Mouse (Mus musculus): ENCODE results near the gene Crx.
A peak's percentile ranks its signal among the peaks of the same experiment; 100 is the strongest.
"Not testable (repeated sequence)": the region's sequence is repeated elsewhere in the genome, so short reads cannot be mapped to it uniquely, and the experiment has no call there.

Crx gene

DNA sequence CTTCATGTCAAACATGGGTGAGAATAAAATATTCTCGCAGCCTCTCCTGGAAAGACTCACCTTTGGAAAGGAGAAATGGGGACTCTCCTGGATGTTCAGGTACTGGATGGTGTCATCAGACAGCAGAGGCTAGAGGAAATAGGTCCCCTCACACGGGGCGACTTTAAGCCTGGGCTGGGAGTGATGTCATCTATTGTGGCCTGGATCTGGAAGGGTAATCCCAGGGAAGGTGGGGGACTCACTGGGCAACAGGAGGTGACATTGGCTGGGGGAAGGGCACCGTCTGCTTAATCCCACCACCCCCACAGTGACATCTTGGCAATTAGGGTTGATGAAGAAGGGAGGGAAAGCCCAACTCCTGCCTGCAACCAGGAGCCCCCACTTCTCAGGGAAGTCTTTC lies at the start of gene Crx:
Gene Crx, minus strand, starts transcription at position 213 of the 400 bp plus-strand sequence.
- no peak for DNase-seq (ENCODE audit: low spot score)

DNA sequence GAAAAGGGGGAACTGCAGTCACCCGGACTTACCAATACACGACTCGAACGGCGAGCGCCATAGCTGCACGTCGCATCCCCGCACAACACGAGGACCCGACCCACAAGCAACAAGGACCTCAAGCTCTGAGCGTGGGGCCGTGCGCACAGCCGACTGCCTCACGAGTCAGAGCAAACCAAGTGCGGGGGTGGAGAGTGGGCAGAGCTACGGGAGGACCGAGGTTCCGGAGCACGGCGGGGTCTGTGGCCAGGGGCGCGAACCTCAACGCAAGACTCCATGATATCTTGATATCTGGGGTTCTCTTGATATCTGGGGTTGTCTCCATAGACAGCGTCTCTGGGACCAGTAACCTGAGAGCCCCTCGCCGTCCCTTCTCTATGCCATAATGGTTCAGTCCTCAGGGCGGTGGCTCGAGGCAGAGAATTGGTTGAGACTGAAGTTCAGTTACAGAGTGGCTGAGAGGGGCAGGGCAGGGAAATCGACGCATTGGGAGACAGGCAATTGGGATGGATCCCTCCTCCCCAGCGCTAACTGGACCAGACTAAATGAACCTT lies 42.5 kb upstream of the Crx start, which contains the start of gene Selenow:
Gene Selenow, minus strand, starts transcription at position 183 of the 554 bp plus-strand sequence.
- DNase-seq (ENCODE audit: low spot score) = peak; percentile 89

DNA sequence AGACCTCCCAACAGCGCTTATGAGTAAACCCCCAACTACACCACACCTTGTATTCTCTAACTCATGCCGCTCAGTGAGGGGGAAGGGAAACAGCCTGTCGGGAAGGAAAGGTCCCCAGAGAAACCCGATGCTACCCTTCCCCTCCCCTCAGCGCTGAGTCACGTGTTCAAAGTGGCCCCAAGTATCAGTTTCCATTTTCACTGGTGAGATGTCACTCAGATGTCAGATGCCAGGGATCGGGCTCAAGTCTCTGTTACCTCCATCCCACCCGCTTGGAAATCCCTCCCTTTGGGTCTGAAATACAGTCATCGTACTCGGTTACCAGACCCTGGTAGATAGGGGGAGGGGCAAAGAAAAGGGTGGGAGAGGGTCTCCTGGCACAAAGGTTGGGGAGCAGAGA lies 42.0 kb upstream of the Crx start:
- no peak for DNase-seq (ENCODE audit: low spot score)

DNA sequence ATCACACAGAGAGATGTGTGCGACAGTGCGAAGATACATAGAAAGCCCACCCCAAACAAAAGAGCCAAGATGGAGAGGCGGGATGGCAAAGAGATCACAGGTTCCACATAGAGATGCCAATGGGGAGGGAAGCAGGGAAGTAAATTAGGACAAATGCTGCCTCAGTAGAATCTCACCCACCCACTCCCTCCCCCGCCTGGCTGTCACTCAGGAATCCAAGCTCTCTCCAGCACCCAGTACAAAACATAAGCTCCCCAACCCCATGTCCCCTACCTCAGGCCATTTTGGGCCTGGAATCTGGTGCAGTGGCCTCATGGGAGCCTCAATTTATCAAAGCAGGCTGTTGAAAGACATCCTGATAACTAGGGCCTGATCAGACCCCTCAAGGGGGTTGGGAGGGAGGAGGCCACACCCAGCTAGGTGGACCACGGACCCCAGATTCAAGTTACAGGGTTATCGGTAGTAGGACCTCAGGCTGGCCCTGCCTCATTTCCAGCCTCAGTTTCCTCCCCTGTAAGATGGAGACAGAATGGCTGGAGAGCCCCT lies 41.0 kb upstream of the Crx start:
- DNase-seq (ENCODE audit: low spot score) = no peak

DNA sequence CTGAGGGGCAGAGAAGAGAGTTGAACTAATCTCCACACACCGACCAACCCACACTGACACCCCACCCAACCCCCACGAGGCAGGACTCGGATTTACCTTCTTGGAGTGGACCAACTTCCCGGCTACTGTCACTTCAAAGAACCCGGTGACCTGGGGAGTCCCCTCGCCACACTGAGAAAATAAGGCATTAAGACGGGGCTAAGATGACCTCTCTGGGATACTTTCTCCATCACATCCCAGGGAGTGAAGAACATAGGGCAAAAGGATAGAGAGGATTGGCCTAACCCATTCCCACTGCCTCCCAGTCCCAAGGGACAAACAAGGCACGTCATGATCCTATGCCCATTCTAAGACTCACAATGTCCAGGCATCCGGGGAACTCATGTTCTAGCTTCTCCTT lies 40.2 kb upstream of the Crx start:
- DNase-seq (ENCODE audit: low spot score) = no peak

DNA sequence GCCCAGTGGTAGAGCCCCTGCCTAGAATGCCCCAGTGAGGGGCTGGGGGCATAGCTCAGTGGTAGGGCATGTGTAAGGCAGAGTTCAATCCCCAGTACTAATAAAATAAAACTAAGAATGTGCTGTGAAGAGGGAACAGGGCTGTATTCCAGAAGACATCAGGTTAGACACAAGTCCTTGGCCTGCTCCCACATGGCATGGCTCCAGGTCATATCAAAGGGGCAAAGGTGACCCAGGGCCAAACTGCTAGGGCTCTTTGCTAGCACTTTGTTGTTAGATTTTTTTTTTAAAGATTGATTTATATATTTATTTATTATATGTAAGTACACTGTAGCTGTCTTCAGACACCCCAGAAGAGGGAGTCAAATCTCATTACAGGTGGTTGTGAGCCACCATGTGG lies 38.6 kb upstream of the Crx start:
- DNase-seq (ENCODE audit: low spot score) = no peak

DNA sequence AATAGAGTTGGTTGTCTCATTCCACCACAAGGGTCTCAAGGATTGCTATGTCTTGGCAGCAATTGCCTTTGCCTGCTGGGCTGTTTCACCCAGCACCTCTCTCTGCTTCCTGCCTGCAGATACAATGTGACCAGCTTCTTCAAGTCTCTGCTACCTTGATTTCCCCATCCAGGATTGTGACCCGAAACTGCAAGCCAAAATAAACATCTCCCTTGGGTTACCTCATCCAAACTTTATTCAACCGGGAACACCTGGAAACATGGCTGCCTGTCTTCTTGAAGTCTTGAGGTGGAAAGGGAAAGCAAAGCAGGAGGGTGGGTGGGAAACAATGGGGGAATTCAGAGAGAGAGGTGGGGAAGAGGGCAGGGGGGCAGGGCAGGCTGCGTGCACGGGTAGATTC lies 37.2 kb upstream of the Crx start:
- no peak for DNase-seq (ENCODE audit: low spot score)

DNA sequence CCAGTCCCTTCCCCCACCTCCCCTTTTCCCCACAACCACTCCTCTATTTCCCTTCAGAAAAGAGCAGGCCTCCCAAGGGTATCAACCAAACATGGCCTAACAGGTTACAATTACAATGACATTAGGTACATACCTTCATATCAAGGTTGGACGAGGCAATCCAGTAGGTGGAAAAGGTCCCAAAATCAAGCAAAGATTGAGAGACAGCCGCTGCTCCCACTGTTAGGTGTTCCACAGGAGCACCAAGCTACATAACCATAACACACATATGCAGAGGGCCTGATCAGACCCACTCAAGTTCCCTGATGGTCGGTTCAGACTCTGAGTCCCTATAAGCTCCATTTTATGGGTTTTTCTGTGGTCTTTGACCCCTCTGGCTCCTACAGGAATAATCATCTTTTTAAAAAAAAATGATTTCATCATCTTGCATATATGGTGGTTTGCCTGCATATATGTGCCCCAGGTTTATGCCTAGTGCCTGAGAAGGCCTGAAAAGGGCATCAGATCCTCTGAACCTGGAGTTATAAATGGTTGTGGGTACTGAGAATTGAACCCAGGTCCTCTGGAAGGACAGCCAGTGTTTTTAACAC lies 36.5 kb upstream of the Crx start:
- no peak for DNase-seq (ENCODE audit: low spot score)

DNA sequence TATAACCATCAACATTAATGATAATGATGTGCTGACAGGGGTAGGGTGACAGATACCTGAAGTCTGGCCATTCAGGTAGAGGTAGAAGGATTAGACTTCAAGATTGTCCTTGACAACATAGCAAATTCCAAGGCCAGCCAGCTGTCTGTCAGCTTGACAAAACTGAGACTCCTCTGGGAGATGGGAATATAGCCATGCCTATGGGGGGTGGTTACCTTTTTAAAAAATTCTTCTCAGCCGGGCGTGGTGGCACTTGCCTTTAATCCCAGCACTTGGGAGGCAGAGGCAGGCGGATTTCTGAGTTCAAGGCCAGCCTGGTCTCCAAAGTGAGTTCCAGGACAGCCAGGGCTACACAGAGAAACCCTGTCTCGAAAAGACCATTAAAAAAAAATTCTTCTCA lies 35.9 kb upstream of the Crx start:
- not testable (repeated sequence) for DNase-seq (ENCODE audit: low spot score)

DNA sequence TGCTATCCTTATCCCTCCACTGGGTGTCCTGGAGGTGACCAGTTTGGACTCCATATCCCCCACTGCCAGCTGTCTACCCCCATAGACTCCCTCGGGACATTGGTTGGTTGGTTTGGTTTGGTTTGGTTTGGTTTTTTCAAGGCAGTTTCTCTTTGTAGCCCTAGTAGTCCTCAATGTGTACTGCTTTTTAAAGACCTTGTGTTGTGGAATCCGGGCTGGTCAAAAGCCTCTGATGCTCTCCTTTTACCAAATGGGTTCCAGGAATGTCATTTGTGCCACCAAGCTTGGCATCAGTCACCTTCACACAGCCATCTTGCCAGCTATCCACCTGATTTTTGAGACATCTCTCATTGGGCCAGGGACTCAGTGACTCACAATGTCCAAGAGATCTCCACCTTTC lies 35.0 kb upstream of the Crx start:
- no peak for DNase-seq (ENCODE audit: low spot score)

DNA sequence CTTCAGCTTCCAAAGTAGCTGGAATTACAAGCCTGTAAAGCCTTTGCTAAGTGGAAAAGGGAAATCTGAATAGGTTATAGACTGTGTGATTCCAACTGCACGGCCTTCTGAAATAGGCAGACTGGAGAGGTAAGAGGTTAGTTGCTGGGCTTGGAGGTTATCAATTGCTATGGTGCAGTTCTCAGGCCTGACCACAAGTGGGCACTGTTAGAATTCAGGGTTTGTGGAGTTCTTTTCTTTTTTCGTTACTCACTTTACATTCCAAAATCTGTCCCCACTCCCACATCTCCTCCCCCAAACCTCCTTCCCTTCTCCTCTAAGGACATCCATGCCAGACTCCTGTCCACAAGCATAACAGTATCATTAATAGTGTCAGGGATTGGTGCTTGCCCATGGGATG lies 34.5 kb upstream of the Crx start:
- no peak for DNase-seq (ENCODE audit: low spot score)

DNA sequence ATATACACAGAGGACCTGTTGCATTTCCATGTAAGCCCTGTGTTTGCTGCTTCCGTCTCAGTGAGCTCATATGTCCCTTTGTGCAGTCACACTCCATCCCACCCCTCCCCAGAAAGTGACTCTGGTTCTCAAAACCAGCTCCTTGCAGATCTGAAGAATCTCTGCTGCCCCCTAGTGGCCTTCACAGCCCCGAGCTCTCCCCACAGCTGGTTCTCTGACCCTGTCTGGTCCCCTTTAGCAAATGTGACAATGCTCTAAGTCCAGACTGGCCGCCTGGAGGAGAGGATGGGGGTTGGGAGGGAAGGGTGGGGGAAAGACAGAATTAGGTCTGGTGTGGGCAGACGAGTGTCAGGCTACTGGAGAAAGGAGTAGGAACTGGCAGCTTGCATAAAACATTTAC lies 32.4 kb upstream of the Crx start:
- DNase-seq (ENCODE audit: low spot score) = no peak

DNA sequence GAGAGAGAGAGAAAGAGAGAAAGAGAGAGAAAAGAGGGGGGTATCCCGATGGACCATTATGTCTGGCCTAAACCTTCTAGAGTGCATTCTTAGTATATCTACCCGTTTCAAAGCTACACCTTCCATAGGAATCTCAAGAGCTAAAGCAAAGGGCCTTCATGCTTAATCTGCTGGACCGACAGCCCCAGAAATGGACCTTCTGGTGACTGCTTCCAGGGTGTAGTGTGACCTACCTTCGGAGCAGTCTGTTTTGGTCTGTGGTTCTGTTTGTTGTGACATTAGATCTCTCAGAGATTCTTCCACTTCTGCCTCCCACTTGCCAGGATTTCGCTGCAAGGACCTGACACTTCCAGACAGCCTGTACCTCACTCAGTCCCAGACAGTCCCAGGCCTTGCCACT lies 30.8 kb upstream of the Crx start:
- no peak for DNase-seq (ENCODE audit: low spot score)

DNA sequence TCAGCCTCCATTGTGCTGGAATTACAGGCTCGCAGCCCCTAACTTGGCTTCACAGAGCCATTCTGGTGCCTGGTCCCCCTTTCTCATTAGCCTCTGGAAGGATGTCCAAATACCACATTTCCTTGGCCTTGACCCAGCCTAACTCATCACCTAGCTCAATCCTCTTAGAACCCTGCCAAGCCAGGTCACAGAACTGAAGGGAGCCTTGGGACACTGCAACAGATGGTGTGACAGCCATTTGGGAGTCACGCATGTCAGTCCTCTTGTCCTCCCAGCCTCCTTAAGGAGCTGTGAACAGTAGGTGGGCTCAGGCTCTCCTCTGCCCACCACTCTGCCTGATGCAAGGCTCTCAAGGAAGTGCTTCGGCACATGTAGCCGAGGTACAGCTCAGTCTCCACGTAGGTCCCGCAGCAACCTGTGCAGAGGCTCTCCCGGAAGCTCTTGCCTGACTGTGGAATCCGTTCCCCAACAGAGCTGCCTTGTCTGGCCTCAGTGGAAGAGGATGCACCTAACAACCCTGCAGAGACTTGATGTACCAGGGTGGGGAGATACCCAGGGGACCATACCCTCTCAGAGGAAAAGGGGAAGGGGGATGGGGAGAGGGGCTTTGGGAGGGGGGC lies 28.3 kb upstream of the Crx start:
- DNase-seq (ENCODE audit: low spot score) = no peak

DNA sequence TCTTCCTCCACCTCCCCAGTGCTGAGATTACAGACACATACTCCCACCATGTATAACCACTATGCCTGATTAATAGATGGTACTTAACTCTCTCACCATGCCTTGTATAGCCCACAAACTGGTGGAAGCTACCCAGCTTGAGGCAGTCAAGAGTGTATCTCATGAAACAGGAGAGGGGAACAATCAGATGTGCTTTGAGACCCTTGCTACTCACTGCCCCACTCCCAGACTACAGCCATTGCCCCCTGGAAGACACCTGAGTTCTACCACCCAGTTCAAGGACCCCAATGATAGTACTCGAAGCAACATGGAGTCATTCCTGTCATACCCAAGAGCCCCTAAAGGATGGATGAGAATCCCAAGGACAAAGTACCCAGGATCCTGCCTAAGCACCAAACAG lies 26.8 kb upstream of the Crx start:
- no peak for DNase-seq (ENCODE audit: low spot score)

DNA sequence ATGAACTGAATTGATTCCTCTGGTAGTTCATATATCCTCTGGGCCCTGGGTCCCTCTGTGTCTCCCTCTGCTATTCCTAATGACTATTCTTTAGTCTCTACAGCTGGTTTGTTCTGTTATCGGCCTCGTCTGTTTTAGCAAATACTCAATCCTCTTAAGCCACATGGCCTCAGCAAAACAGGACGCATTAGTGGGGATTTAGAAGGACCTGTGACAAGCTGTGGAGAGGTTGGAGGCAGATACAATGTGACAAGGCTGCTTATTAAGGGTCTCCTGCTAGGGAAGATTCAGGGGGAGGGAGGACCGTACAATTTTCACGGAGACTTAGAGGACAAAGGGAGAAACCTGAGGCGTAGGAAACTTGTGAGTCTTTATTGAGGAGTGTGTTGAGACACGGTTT lies 26.1 kb upstream of the Crx start:
- DNase-seq (ENCODE audit: low spot score) = no peak

DNA sequence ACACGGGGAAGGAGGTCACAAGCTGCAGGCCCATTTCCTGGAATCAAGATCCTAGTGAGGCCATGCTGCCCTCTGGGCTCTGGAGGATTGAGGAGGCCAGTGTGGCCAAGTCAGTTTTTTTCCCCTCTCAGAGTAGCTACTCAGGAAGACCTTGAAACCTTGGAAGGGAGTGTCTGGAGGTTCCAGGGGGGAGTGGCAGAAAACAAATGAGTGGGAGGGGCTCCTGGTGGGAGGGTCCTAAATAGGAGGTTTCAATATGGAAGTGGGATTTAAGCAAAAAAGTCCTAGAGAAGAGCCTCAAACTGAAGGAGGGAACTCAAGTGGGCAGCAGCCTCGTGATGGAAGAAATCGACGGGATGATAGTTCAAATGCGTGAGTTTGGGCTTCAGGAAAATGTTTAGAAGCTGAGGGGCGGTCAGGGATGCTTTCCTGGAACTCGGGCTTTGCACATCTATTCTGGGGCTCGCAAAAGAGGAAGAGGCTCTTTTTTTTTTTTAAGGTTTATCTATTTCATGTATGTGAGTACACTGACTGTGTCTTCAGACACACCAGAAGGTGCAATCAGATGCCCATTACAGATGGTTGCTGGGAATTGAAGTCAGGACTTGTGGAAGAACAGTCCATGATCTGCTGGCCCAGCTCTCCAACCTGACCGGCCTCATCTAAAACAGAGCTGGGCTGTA lies 21.7 kb upstream of the Crx start:
- DNase-seq (ENCODE audit: low spot score) = no peak

DNA sequence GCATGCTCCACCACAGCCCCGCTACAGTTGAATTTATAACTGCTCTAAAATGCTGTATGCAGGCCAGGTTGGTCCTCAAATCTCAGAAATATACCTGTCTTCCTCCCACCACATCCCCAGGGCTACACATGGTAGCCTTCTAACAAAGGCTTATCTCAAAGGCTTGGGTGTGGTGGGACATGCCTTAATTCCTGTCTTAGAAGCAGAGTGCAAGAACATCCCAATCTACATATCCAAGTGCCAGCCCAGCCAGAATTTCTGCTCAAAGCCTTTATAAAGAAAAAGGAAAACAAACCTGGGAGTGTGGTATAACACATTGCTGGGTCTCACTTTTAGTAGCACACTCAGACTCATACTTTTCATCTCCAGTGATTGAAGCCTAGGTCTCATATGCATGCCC lies 14.5 kb upstream of the Crx start:
- no peak for DNase-seq (ENCODE audit: low spot score)

DNA sequence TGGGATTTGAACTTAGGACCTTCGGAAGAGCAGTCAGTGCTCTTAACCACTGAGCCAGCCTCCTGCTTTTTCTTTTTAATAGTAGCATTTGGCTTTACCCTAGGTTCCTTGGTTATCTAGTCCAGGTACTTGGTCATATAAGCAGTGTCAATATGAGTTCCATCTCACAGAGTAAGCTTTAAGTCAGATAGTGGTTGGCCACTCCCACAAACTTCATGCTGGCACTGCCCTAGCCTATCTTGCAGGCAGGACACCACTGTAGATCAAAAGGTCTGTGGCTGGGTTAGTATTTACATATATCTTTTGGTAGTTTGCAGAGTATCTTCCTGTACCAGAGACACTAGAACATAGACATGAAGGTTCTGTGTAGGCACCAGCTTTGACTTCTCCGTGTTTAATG lies 4.4 kb upstream of the Crx start:
- DNase-seq (ENCODE audit: low spot score) = no peak

DNA sequence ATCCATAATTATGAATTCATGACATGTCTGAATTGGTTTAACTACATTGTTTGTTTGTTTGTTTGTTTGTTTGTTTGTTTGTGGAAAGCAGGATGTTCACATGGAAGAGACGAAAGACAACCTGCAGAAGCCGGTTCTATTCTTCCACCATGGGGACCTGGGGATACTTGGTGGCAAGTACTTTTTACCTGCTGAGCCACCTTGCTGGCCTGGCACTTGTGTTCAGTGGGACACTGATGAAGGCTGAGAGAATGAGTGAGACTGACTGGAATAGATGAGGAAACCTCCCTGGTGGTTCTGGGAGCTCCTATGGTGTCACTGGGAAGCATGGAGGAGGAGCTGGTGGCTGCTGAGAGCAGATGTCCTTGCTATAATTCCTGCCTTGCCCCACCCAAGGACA lies 2.5 kb upstream of the Crx start, which contains the start of gene Crxos:
Gene Crxos, plus strand, starts transcription at position 301 of the 400 bp plus-strand sequence.
- no peak for DNase-seq (ENCODE audit: low spot score)

DNA sequence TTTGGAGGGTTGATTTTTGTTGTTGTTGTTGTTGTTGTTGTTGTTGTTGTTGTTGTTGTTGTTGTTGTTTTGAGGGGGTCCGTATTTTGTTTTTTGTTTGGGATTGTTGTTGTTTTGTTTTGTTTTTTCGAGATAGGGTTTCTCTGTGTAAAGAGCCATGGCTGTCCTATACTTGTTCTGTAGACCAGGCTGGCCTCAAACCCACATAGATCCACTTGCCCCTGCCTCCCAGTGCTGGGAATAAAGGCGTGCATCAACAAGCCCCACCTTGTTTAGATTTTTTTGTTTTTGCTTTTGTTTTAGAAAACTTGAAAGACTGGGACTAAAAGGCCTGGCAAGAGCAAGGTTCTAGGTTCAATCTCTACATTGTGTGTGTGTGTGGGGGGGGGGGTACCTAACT lies 2.1 kb upstream of the Crx start:
- no peak for DNase-seq (ENCODE audit: low spot score)

DNA sequence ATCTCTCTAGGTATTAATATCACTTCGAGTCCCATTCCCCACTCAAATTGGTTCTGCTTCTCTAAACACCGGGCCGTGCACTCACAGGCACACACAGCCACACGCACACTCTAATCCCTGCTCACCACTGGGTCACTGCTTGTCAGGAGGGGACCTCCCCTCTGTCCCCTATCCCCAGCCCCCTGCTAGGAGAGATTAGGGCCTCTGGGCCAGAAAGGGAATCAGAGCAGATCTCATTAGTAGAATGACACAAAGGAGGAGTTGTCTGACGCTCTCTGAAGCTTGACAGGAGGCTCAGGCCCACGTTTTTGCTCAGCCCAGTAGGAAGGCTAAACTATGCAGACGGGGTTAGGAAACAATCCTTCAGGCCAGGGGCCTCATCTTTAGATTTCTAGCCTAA lies 1.6 kb upstream of the Crx start:
- no peak for DNase-seq (ENCODE audit: low spot score)

DNA sequence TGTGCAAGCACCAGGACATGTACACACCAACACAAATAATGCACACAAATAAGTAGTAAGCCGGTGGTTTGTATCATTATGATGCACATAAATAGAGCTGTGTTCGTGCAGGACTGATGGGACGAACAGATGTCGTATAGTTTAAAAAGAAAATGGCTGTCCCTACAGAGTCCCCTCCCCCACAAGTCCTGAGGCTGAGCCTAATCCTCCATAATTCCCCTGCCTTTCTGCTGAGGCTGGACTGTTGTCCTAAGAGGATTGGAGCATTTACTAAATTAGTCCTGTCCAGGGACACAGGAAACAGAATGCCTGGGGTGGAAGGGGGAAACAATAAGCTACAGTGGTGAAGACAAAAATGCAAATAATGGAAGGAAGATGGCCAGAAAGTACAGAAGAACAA lies 15.7 kb downstream of the Crx start:
- DNase-seq (ENCODE audit: low spot score) = no peak

Measured in layer of hippocampus, adult 9-10 months (tissue).